Mouse (Mus musculus): ENCODE measurements at regions not wholly inside any gene's neighbourhood (a gene's known extent, or its start where the extent isn't known, plus 50 kb on each side); places are given as distances from the start of the nearest gene placed in this dataset.

DNA sequence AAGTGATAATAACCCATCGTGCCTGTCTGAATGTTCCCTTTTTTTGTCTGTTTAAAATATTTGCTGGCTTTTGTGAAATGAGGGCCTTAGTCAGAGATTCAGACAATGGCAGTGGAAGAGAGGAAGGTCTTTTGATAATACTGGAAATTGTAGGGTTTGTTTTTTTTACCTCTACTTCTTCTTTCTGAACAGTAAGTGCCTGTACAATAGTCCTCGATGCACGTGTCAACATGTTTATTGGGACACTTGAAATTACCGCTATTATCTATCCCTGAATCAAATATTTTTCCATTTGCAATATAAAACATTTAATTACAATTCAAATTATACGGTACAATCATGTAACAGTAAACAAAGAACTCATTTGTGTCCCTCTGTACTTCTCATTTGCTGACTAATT, 733.5 kb downstream of the Fam19a2 start:
- Histone ChIP-seq H3K27me3 (ENCODE audit: control insufficient read depth, insufficient read depth, low read length) (no peaks in the 10 kb centered on the region), H3K27ac (ENCODE audit: insufficient read depth, low read depth, low read length) (no peak overlapping the region), H3K4me1 (ENCODE audit: control insufficient read depth, insufficient read depth, insufficient read length, low read length) (no peaks in the 10 kb centered on the region), H3K4me3 (ENCODE audit: low read depth, low read length) (no peak overlapping the region), H3K36me3 (ENCODE audit: control insufficient read depth, insufficient read depth, low read length) (no peaks in the 10 kb centered on the region)
- TF ChIP-seq POLR2A (IDR thresholded peaks at IDR 0.05; ENCODE audit: low read depth, low read length) (no peak), CTCF (IDR thresholded peaks at IDR 0.05; ENCODE audit: extremely low read depth, insufficient read length, insufficient replicate concordance, low read depth, low read length) (no peak)
- WGBS = 84% methylated on average over 5 of the region's 5 CpGs

DNA sequence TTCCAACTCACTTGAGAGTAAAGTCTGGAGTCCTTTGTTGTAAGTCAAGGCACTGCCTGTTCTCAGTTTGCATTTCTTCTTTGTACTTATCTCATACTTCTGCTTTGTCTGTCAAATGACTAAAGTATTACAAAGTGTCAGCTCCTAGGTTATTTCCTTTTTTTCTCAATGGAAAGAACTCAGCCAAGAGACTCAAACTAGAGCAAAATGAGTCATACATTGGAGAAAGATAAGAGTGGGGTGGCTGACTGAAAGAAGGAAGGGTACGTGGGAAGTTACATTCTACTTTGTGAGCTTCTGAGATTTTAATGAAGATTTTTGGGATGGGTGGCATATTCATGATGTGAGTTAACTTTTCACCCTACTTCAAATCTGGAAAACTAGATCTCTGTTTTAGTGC, 735.2 kb downstream of the Fam19a2 start:
- Histone ChIP-seq H3K4me1 (ENCODE audit: control insufficient read depth, insufficient read depth, insufficient read length, low read length) (no peaks in the 10 kb centered on the region), H3K4me3 (ENCODE audit: low read depth, low read length) (no peak overlapping the region), H3K27me3 (ENCODE audit: control insufficient read depth, insufficient read depth, low read length) (no peaks in the 10 kb centered on the region), H3K27ac (ENCODE audit: insufficient read depth, low read depth, low read length) (no peak overlapping the region), H3K36me3 (ENCODE audit: control insufficient read depth, insufficient read depth, low read length) (no peaks in the 10 kb centered on the region)
- 41% methylated on average over 1 of the region's 1 CpGs for WGBS
- no peak for TF ChIP-seq POLR2A (IDR thresholded peaks at IDR 0.05; ENCODE audit: low read depth, low read length)
- no peak for TF ChIP-seq CTCF (IDR thresholded peaks at IDR 0.05; ENCODE audit: extremely low read depth, insufficient read length, insufficient replicate concordance, low read depth, low read length)

DNA sequence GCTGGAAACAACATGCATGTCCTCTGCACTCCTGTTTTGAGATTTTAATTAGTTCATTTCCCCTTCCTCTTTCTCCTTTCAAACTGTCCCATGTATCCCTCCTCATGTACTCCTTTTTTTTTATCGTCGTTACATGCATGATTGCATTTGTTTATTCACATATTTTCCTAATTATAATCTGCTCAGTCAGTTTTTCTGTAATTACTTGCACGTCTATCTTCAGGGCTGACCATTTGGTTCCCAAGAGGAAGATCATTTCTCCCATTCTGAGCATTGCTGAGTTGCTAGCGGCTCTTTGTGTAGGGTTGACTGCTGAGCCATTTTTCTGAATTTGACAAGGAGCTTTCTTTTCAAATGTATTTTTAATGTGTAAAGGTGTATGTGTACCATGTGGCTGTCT, 781.2 kb downstream of the Fam19a2 start:
- H3K4me1 ChIP-seq (ENCODE audit: control insufficient read depth, insufficient read depth, insufficient read length, low read length) = no peaks in the 10 kb centered on the region
- H3K27me3 ChIP-seq (ENCODE audit: control insufficient read depth, insufficient read depth, low read length) = no peaks in the 10 kb centered on the region
- WGBS = 84% methylated on average over 4 of the region's 4 CpGs
- no peak overlapping the region for H3K4me3 ChIP-seq (ENCODE audit: low read depth, low read length)
- no peak overlapping the region for H3K27ac ChIP-seq (ENCODE audit: insufficient read depth, low read depth, low read length)
- TF ChIP-seq CTCF (IDR thresholded peaks at IDR 0.05; ENCODE audit: extremely low read depth, insufficient read length, insufficient replicate concordance, low read depth, low read length) (no peak), POLR2A (IDR thresholded peaks at IDR 0.05; ENCODE audit: low read depth, low read length) (no peak)
- no peaks in the 10 kb centered on the region for H3K36me3 ChIP-seq (ENCODE audit: control insufficient read depth, insufficient read depth, low read length)

DNA sequence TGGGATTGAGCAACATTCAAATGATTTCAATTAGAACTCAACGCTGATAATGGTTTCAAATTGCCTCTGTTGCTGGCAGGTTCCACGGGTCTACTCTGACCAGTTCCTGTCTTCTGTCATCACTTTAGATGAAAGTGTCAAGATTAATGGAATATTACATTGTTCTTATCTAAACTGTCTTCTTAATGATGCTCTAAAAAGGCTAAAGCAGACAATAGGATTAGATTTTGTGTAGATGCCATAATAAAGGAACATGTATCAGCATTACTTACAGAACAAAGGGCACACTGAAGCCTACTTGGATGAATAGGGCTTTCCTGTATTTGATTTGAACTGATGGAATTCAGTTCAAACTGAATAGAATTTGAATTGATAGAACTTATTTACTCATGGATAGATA, 782.0 kb downstream of the Fam19a2 start:
- Histone ChIP-seq H3K4me3 (ENCODE audit: low read depth, low read length) (no peak overlapping the region), H3K4me1 (ENCODE audit: control insufficient read depth, insufficient read depth, insufficient read length, low read length) (no peaks in the 10 kb centered on the region), H3K36me3 (ENCODE audit: control insufficient read depth, insufficient read depth, low read length) (no peaks in the 10 kb centered on the region), H3K27ac (ENCODE audit: insufficient read depth, low read depth, low read length) (no peak overlapping the region), H3K27me3 (ENCODE audit: control insufficient read depth, insufficient read depth, low read length) (no peaks in the 10 kb centered on the region)
- TF ChIP-seq POLR2A (IDR thresholded peaks at IDR 0.05; ENCODE audit: low read depth, low read length) = no peak
- no peak for TF ChIP-seq CTCF (IDR thresholded peaks at IDR 0.05; ENCODE audit: extremely low read depth, insufficient read length, insufficient replicate concordance, low read depth, low read length)
- 70% methylated on average over 2 of the region's 2 CpGs for WGBS

DNA sequence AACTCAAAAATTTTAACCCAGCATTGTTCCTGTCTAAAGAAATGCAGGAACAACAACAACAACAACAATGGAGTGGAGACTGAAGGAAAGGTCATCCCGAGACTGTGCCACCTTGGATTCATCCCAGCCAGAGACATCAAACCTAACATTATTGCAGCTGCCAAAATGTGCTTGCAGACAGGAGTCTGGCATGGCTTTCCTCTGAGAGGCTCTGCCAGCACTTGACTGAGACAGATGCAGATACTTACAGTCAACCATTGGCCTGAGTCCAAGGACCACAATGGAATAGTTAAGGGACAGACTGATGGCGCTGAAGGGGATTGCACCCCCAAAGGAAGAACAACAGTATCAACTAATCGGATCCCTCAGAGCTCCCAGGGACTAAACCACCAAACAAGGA, 819.0 kb downstream of the Fam19a2 start:
- Histone ChIP-seq H3K36me3 (ENCODE audit: control insufficient read depth, insufficient read depth, low read length) (no peaks in the 10 kb centered on the region), H3K27me3 (ENCODE audit: control insufficient read depth, insufficient read depth, low read length) (no peaks in the 10 kb centered on the region), H3K27ac (ENCODE audit: insufficient read depth, low read depth, low read length) (no peak overlapping the region), H3K4me3 (ENCODE audit: low read depth, low read length) (no peak overlapping the region), H3K4me1 (ENCODE audit: control insufficient read depth, insufficient read depth, insufficient read length, low read length) (no peaks in the 10 kb centered on the region)
- TF ChIP-seq POLR2A (IDR thresholded peaks at IDR 0.05; ENCODE audit: low read depth, low read length) (no peak), CTCF (IDR thresholded peaks at IDR 0.05; ENCODE audit: extremely low read depth, insufficient read length, insufficient replicate concordance, low read depth, low read length) (no peak)
- WGBS = 62% methylated on average over 3 of the region's 3 CpGs

DNA sequence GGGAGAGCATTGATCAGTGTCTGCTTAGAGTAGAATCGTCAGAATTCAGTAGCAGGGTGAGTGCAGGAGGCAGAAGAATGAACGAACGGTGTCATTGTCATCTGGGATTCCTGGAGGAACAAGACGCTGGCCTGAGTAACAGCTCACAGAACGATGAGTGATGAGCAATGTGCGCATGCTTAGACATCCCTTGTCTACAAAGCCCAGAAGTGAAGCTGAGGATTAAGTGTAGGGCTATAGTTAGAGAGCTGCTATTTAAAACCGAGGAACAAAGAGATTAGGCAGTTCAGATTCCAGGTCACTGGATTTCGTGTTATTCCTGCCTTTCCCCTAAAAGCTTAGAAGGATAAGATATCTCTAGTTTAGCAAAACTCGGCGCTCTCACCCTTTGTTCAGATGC, 826.8 kb downstream of the Fam19a2 start:
- H3K27me3 ChIP-seq (ENCODE audit: control insufficient read depth, insufficient read depth, low read length) = no peaks in the 10 kb centered on the region
- no peaks in the 10 kb centered on the region for H3K36me3 ChIP-seq (ENCODE audit: control insufficient read depth, insufficient read depth, low read length)
- no peaks in the 10 kb centered on the region for H3K4me1 ChIP-seq (ENCODE audit: control insufficient read depth, insufficient read depth, insufficient read length, low read length)
- H3K4me3 ChIP-seq (ENCODE audit: low read depth, low read length) = no peak overlapping the region
- no peak overlapping the region for H3K27ac ChIP-seq (ENCODE audit: insufficient read depth, low read depth, low read length)
- no peak for TF ChIP-seq POLR2A (IDR thresholded peaks at IDR 0.05; ENCODE audit: low read depth, low read length)
- no peak for TF ChIP-seq CTCF (IDR thresholded peaks at IDR 0.05; ENCODE audit: extremely low read depth, insufficient read length, insufficient replicate concordance, low read depth, low read length)
- WGBS = 76% methylated on average over 10 of the region's 10 CpGs

DNA sequence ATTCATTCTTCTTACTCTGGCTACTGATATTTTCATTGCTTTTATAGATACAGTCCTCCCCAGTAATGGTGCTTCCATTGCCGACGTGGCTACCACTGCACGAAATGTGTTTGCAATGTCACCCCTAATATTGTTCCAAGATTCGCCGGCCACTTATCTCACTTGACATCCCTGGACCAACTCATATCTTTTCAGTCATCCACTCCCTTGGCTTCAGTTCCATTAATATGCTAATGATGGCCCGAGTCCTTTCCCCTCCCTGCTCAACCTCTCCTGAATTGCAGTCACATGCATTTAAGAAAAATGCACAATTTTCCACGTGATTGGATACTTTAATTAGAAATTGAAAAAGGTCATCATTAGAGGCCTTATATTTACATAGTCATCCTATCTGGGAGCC, 827.6 kb downstream of the Fam19a2 start:
- TF ChIP-seq POLR2A (IDR thresholded peaks at IDR 0.05; ENCODE audit: low read depth, low read length) = no peak
- no peak for TF ChIP-seq CTCF (IDR thresholded peaks at IDR 0.05; ENCODE audit: extremely low read depth, insufficient read length, insufficient replicate concordance, low read depth, low read length)
- H3K4me1 ChIP-seq (ENCODE audit: control insufficient read depth, insufficient read depth, insufficient read length, low read length) = no peaks in the 10 kb centered on the region
- H3K27me3 ChIP-seq (ENCODE audit: control insufficient read depth, insufficient read depth, low read length) = no peaks in the 10 kb centered on the region
- H3K4me3 ChIP-seq (ENCODE audit: low read depth, low read length) = no peak overlapping the region
- H3K27ac ChIP-seq (ENCODE audit: insufficient read depth, low read depth, low read length) = no peak overlapping the region
- H3K36me3 ChIP-seq (ENCODE audit: control insufficient read depth, insufficient read depth, low read length) = no peaks in the 10 kb centered on the region
- WGBS = 88% methylated on average over 7 of the region's 7 CpGs

DNA sequence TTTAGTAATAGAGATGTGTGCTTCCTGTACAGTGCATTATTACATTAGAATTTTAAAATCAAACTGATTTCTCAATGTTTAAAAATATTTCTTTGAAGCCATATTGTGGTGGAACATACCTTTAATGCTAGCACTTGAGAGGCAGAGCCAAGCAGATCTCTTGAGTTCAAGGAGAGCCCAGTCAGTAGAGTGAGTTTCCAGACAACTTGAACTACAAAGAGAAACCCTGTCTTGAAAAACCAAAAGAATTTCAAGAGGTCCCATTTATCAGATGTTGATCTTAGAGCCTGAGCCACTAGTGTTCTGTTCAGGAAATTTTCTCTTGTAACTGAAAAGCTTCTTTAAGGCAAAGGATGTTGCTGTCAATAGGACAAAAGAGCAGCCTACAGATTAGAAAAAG, 855.8 kb downstream of the Fam19a2 start:
- Histone ChIP-seq H3K4me1 (ENCODE audit: control insufficient read depth, insufficient read depth, insufficient read length, low read length) (no peaks in the 10 kb centered on the region), H3K36me3 (ENCODE audit: control insufficient read depth, insufficient read depth, low read length) (no peaks in the 10 kb centered on the region), H3K27me3 (ENCODE audit: control insufficient read depth, insufficient read depth, low read length) (no peaks in the 10 kb centered on the region), H3K27ac (ENCODE audit: insufficient read depth, low read depth, low read length) (no peak overlapping the region), H3K4me3 (ENCODE audit: low read depth, low read length) (no peak overlapping the region)
- TF ChIP-seq CTCF (IDR thresholded peaks at IDR 0.05; ENCODE audit: extremely low read depth, insufficient read length, insufficient replicate concordance, low read depth, low read length) = no peak
- TF ChIP-seq POLR2A (IDR thresholded peaks at IDR 0.05; ENCODE audit: low read depth, low read length) = no peak
